Mouse (Mus musculus) CH12.LX (cell line): ENCODE data around the gene Cbfa2t2.

ENCODE experiments used
- E2F4 ChIP-seq: IDR thresholded peaks from 2 replicates; pipeline ENCODE4 v1.6.1; 2011; ENCODE audit warnings: low read depth, low read length, improper control_type of control experiment; ENCODE audit not compliant: insufficient replicate concordance
- EP300 ChIP-seq: IDR thresholded peaks from 2 replicates; pipeline ENCODE4 v1.6.1; 2011; ENCODE audit warnings: low read length, improper control_type of control experiment
- ETS1 ChIP-seq: conservative IDR thresholded peaks from 2 replicates; pipeline ENCODE4 v1.6.1; 2012; ENCODE audit warnings: low read depth, mild to moderate bottlenecking, inconsistent platforms, low read length, improper control_type of control experiment, moderate library complexity
- MEF2A ChIP-seq: IDR thresholded peaks from 2 replicates; pipeline ENCODE4 v1.6.1; 2014; ENCODE audit warnings: low read depth, mild to moderate bottlenecking, inconsistent platforms, low read length, improper control_type of control experiment, borderline replicate concordance
- NELFE ChIP-seq: IDR thresholded peaks from 2 replicates; pipeline ENCODE4 v1.6.1; 2011; ENCODE audit warnings: low read depth, low read length, improper control_type of control experiment
- POLR2A ChIP-seq: IDR thresholded peaks from 2 replicates; pipeline ENCODE4 v1.6.1; 2011; ENCODE audit warnings: low read depth, mild to moderate bottlenecking, improper control_type of control experiment, low read length
- RCOR1 ChIP-seq: conservative IDR thresholded peaks from 2 replicates; pipeline ENCODE4 v1.6.1; 2012; ENCODE audit warnings: low read depth, mild to moderate bottlenecking, inconsistent platforms, low read length, improper control_type of control experiment
- SIN3A ChIP-seq: IDR thresholded peaks from 2 replicates; pipeline ENCODE4 v1.6.1; 2012; ENCODE audit warnings: low read length, improper control_type of control experiment, inconsistent platforms
- SMC3 ChIP-seq: IDR thresholded peaks from 2 replicates; pipeline ENCODE4 v1.6.1; 2011; ENCODE audit warnings: low read depth, low read length, improper control_type of control experiment

DNA sequence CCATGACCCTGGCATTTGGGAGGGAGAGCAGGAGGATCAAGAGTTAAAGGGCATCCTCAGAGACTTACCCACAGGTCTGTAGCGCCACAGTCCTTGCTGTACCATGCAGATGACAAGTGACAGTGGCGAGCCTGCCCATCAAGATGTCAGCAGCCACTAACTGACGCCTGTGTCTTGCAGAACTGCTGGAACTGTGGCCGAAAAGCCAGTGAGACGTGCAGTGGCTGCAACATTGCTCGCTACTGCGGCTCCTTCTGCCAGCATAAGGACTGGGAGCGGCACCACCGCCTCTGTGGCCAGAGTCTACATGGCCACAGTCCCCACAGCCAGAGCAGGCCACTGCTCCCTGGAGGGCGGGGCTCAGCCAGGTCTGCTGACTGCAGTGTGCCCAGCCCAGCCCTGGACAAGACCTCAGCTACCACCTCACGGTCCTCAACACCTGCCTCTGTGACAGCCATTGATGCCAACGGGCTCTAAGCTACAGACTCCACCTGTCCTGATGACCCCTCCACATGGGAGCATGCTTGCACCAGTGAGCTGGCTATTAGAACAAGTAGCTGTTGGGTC lies 98.5 kb downstream of the Cbfa2t2 start:
- no peak for TF ChIP-seq SIN3A
- no peak for TF ChIP-seq RCOR1
- no peak for TF ChIP-seq ETS1
- TF ChIP-seq NELFE = no peak
- TF ChIP-seq EP300 = no peak
- TF ChIP-seq SMC3 = no peak
- TF ChIP-seq E2F4 = no peak
- no peak for TF ChIP-seq MEF2A
- no peak for TF ChIP-seq POLR2A
